Mouse (Mus musculus) adrenal gland, adult 18-20 months (tissue): ENCODE data around the gene Gm5862. TPM values are rescaled to one million over a fixed set of nuclear protein-coding genes. Genes with fewer than 3 reads are reported as not detected.
"Not testable (repeated sequence)": the region's sequence is repeated elsewhere in the genome, so short reads cannot be mapped to it uniquely, and the experiment has no call there.

Experiments used
- DNase-seq, 2 experiments: peaks; one replicate each; pipeline ENCODE4 v3.0.0; 2021 to 2022; ENCODE audit warnings: low spot score in 2 of 2
- long read RNA-seq, 2 experiments: library from polyadenylated mRNA; stranded (forward); transcript quantifications; one replicate each; pipeline ENCODE4 v2.0.0; 2021
- total RNA-seq, 2 experiments: library from RNA; stranded (reverse); gene quantifications; 1 replicate in 1 of 2; 2 replicates in 1 of 2; pipeline ENCODE4 v1.2.3; 2021

The Gm5862 gene
- total RNA-seq = not detected
- long read RNA-seq, experiment 1 = 0 reads
- long read RNA-seq, experiment 2 = 0 reads

GRCm38 (mm10) chr5:26022816-26023215 is at the start of gene Gm5862:
TSS of gene Gm5862 (minus strand) at chr5:26022916.
- not testable (repeated sequence) for DNase-seq

DNA sequence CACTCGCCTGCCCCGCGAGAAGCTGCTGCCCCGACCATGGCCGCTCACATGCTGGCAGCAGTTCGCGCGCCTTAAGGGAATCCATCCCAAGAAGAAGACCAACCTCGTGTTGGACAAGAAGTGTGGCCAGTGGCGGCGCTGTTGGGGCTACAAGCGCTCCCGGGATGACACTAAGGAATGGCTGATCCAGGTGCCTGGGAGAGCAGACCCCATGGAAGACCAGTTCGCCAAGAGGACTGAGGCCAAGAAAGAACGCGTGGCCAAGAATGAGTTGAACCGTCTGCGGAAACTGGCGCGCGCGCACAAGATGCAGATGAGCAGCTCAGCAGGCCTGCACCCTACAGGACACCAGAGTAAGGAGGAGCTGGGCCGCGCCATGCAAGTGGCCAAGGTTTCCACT is 48.0 kb upstream of the Gm5862 start:
- DNase-seq = no peak

GRCm38 (mm10) chr5:26058481-26058880 is 35.8 kb upstream of the Gm5862 start, which contains the start of gene Gm7347:
TSS of gene Gm7347 (minus strand) at chr5:26058581.
- not testable (repeated sequence) for DNase-seq

DNA sequence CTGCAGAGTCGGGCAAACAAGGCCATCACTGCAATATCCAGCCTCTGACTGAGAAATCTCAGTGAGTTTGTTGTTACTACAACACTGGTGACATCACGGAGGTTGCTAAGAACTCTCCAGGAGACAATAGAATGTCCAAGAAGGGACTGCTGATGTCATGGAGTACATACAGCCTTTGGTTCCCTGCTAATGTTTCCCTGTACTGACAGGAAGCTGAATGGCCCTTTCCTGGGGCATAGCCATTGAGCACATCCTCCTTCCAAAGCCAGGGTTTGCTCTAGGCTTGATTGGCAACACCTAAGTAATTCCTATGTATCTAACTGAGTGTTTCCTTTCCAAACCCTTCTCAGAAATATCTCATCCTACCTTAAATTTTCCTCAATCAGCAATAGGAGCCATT is 16.7 kb upstream of the Gm5862 start, which contains the start of gene Speer4a:
Gene Speer4a, minus strand, starts transcription at position 101 of the 400 bp plus-strand sequence.
- not testable (repeated sequence) for DNase-seq

GRCm38 (mm10) chr5:26007697-26008096 is 15.0 kb downstream of the Gm5862 start:
- DNase-seq = not testable (repeated sequence)

DNA sequence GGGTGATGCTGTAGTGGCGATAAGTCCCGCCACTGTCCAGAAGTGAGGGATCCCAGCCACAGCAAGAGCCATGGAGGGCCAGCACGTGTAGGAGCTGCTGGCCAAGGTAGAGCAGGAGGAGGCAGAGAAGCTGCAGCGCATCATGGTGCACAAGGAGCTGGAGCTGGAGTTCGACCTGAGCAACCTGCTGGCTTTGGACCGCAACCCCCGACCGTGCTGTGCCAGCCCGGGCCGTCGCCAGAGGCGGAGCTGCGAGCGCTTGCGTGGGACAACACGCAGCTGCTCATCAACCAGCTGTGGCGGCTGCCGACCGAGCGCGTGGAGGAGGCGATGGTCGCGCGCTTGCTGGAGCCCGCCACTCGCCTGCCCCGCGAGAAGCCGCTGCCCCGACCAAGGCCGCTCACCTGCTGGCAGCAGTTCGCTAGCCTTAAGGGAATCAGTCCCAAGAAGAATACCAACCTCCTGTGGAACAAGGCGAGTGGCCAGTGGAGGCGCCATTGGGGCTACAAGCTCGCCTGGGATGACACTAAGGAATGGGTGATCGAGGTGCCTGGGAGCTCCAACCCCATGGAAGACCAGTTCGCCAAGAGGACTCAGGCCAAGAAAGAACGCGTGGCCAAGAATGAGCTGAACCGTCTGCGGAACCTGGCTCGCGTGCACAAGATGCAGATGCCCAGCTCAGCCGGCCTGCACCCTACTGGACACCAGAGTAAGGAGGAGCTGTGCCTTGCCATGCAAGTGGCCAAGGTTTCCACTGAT is 15.6 kb downstream of the Gm5862 start:
- peak; percentile 19 to 21 for DNase-seq

DNA sequence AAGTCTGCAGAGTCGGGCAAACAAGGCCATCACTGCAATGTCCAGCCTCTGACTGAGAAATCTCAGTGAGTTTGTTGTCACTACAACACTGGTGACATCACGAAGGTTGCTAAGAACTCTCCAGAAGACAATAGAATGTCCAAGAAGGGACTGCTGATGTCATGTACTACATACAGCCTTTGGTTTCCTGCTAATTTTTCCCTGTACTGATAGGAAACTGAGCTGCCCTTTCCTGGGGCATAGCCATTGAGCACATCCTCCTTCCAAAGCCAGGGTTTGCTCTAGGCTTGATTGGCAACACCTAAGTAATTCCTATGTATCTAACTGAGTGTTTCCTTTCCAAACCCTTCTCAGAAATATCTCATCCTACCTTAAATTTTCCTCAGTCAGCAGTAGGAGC is 18.0 kb downstream of the Gm5862 start, which contains the start of gene Gm1979:
Gene Gm1979, minus strand, starts transcription at position 101 of the 400 bp plus-strand sequence.
- not testable (repeated sequence) for DNase-seq

DNA sequence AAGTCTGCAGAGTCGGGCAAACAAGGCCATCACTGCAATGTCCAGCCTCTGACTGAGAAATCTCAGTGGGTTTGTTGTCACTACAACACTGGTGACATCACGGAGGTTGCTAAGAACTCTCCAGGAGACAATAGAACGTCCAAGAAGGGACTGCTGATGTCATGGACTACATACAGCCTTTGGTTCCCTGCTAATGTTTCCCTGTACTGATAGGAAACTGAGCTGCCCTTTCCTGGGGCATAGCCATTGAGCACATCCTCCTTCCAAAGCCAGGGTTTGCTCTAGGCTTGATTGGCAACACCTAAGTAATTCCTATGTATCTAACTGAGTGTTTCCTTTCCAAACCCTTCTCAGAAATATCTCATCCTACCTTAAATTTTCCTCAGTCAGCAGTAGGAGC is 34.2 kb downstream of the Gm5862 start, which contains the start of gene Gm21698:
Gene Gm21698, minus strand, starts transcription at position 101 of the 400 bp plus-strand sequence.
- not testable (repeated sequence) for DNase-seq

- not testable (repeated sequence) for DNase-seq
Measured at GRCm38 (mm10) chr5:25972563-25972962, 50.2 kb downstream of the Gm5862 start, which contains the start of gene Gm21680. TSS of gene Gm21680 (minus strand) at chr5:25972663.

Other genes starting within 250 kb of the Gm5862 start
- gene Gm21663, start 80.5 kb downstream of the Gm5862 start, total RNA-seq = not detected
- gene Gm21671, start 68.5 kb downstream of the Gm5862 start, total RNA-seq = not detected
- not detected for gene Gm21680, start 50.3 kb downstream of the Gm5862 start, total RNA-seq
- gene Gm21698, start 34.3 kb downstream of the Gm5862 start, total RNA-seq = not detected
- gene Gm1979, start 18.1 kb downstream of the Gm5862 start, total RNA-seq = not detected
- under 1 TPM in 1 of 2 experiments, not detected in 1; 0.17 TPM for gene Speer4a, start 16.6 kb upstream of the Gm5862 start, total RNA-seq
- gene Gm7347, start 35.7 kb upstream of the Gm5862 start, total RNA-seq = not detected
- gene Gm10471, start 66.4 kb upstream of the Gm5862 start, total RNA-seq = not detected
- gene 5031410I06Rik, start 82.4 kb upstream of the Gm5862 start, total RNA-seq = not detected
- not detected for gene Gm10220, start 98.5 kb upstream of the Gm5862 start, total RNA-seq
- not detected for gene Gm7361, start 234.8 kb upstream of the Gm5862 start, total RNA-seq